Mouse (Mus musculus) heart, adult 11 months (tissue): ENCODE results near the gene Prkd2.

Source experiments
- DNase-seq: peaks from one replicate; pipeline ENCODE4 v3.0.0; 2022

The Prkd2 gene

DNA sequence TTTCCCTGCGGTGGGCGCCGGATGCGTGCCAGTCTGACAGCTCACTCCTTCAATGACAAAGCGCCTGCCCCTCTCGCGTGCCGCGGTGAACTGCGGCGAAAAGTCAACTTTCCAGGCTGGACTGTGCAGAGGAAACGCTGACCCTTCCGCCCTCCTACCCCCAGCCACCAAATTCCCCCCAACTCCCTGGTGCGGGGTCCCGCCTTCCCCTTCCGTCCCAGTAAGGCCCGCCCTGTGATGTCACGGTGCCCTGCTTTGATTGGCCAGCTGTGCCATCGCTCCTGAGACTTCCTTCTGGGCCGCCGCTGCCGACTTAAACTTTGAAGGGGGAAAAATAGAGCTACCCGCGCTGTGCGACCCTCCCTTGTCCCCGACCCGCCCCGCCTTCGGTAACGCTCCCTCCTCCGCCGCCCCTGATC lies at the start of gene Prkd2:
Gene Prkd2 (plus strand): TSS at position 258 of the 419 bp plus-strand sequence.
- DNase-seq: peak; percentile 100

DNA sequence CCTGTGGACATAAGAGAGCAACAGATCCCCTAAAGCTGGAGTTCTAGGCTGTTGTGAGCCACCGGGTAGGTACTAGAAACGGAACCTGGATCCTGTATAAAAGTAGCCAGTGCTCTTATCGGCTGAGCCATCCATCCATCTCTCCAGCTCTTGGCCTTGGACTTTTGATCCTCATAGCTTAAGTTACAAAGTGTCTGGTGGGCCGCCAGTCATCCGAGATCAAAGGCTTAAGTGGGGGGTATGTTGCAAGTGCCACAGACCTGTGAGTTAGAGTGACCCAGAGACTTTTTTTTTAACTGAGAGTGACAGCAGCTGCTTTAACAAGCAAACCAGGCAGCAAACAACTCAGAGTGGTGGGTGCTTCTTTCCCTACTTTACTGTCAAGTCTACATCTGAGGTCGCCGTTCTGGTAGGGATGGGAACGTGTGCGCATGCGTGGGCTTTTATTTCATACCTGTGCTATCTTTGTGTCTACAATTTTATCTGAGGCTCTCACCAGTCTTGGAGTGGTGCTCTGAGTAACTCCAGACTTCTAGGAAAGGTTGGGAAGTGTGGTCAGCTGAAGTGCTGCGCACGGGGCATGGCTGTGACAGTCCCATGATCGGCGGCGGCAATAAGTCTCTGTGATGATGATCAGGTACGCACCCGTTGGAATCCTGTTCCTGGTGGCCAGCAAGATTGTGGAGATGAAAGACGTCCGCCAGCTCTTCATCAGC lies 49.5 kb upstream of the Prkd2 start:
- no peak for DNase-seq

GRCm38 (mm10) chr7:16794886-16795285 lies 47.8 kb upstream of the Prkd2 start:
- DNase-seq: no peak

- no peak for DNase-seq
Observed at GRCm38 (mm10) chr7:16804409-16805028, 38.2 kb upstream of the Prkd2 start.

- DNase-seq: no peak
Observed at GRCm38 (mm10) chr7:16807936-16808335, 34.8 kb upstream of the Prkd2 start.

GRCm38 (mm10) chr7:16808647-16809046 lies 34.1 kb upstream of the Prkd2 start:
- DNase-seq: peak; percentile 96

- DNase-seq: peak; percentile 95
Observed at GRCm38 (mm10) chr7:16809739-16810138, 33.0 kb upstream of the Prkd2 start.

DNA sequence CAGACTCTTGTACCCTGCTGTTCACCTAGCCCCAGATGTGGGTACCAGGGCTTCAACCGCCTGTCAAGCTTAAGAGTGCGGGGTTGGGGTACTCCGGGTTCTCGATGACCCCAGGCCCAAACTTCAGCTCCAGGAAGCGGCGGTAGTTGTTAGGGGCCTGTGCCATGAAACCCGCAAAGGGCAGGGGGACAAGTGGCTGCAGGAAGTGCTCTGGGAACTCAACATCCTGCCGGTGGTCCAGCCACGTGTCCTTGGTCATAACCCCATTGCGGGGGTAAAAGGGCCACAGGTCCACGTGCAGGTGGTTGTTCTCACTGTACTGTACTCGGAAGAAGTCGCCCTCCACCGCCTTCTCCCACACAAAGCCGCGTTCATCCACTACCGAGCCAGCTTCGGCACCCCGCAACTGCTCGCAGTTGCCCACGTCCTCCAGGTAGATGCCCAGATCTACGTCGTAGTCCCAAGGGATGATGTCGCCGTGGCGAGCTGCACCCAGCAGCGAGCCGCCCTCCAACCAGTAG lies 32.2 kb upstream of the Prkd2 start:
- peak; percentile 91 for DNase-seq

- DNase-seq: peak; percentile 92
Observed at GRCm38 (mm10) chr7:16810920-16811648, 31.6 kb upstream of the Prkd2 start.

- DNase-seq: peak; percentile 94
Observed at GRCm38 (mm10) chr7:16811649-16812070, 31.0 kb upstream of the Prkd2 start.

DNA sequence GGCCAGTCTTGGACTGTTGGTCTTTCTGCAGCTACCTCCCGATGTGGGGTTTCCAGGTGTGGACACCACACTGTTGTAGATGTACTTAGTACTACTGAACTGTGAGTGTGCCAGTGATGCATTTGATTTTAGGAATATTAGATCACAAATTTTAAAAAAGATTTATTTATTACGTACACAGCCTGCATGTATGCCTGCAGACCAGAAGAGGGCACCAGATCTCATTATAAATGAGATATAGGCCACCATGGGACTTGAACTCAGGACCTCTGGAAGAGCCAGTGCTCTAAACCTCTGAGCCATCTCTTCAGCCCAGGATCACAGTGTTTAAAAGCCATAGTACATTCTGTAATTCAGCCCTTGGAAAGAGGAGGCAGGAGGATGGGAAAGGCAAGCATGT lies 30.2 kb upstream of the Prkd2 start:
- no peak for DNase-seq

- DNase-seq: no peak
Observed at GRCm38 (mm10) chr7:16815351-16815941, 27.3 kb upstream of the Prkd2 start, which contains the start of gene Strn4. TSS of gene Strn4 (plus strand) at chr7:16815889.

DNA sequence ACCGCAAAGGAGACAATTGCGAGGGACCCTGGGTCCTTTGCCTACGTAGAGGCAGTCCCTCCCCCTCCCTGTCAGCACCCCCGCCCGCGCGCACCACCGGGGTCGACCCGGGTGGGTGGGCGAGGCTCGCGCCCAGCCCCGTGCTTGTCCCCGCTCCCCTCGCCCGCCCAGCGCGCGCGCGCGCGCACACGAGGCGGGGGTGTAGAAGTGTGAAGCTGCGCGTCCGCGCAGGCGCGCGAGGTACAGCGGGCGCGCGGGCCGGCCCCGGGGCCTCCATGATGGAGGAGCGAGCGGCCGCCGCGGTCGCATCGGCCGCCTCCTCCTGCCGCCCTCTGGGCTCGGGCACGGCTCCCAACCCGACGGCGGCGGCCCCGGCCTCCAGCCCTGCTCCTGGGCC lies 26.6 kb upstream of the Prkd2 start:
- DNase-seq: peak; percentile 99

DNA sequence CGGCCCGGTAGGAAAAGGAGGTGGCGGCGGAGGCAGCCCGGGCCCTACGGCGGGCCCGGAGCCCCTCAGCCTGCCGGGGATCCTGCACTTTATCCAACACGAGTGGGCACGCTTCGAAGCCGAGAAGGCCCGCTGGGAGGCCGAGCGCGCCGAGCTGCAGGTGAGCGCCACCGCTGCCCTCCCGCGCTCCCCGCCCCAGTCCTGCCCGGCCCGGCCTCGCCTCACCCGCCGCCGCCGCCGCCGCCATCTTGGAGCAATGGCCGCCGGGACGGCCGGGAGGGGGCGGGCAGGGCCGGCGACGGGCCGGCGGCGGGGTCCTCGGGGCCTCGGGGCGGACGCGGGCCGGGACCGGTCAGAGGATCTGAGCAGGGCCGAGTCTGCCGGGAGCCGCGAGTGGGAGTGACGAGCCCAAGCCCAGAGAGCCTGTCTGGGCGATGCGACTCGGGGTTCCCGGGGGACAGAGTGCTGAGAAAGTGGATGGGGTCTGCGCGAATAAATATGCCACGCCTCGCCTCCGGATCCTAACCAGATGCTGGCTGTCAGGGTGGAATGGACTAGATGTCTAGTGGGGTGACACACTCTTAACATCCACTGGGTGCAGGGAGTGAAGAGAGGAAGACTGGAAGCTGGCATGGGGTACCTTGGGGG lies 26.1 kb upstream of the Prkd2 start, which contains the start of gene Fkrp:
Gene Fkrp (minus strand): TSS at position 258 of the 648 bp plus-strand sequence.
- DNase-seq: peak; percentile 96

DNA sequence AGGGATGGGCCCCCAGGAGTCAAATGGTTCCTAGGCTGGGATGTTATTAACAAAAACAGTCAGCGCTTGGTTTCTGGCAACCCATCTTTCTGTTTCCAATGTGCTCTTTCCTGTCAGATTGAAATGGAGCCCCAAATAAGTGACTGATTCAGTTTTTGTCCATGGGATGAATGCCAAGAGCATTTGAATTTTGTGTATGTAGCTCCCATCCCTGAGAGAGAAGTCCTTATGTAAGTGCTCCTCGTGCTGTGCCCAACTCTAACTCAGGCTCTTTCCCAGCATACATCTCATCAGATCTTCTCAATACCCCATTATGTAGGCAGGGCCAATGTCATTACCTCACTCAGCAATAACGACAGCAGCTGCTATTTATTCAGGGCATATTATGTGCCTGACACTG lies 25.0 kb upstream of the Prkd2 start:
- no peak for DNase-seq

- no peak for DNase-seq
Observed at GRCm38 (mm10) chr7:16819794-16820193, 22.9 kb upstream of the Prkd2 start.

DNA sequence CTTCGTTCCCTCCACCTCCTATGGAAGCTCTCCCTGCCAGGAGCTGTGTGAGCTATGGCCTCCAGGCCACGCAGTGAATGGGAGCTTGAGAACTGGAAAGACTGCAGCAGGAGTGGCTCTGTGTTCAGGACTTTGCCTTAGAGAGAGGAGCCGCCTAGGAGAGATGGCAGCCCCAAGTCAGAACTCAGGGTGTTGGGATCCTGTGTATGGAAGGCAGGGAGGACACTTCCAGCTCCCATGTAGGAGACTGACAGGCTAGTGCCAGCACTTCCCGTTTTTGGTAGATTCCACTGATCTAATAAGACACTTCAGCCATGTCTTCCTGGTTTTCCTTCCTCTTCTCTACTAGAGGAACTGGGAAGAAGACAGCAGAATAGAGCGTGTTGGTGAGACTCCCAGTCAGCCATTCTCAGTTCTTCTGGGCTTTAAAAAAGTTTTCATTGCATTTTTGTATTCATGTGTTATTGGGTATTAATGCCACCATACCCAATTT lies 22.4 kb upstream of the Prkd2 start:
- peak; percentile 94 for DNase-seq

- peak; percentile 93 for DNase-seq
Observed at GRCm38 (mm10) chr7:16821091-16821490, 21.6 kb upstream of the Prkd2 start.

DNA sequence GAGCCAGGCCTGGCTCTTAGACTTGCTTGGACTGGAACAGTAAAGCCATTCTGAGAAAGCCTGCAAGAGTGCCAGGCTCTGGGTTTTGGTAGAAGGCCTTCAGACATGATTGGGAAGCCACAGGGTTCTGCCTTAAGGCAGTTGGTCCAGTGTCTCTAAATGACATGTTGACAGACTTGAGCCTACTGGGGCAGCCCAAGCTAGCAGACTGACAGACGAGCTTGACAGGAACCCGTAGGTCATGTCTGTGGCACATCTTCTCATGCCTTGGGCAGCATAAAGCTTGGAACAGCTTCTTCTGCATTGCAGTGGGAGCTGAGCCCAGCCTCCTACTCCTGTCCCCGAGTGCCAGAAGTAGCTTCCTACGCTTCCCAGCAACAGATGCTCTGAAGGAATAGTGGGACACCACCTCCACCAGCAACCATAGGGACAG lies 21.0 kb upstream of the Prkd2 start:
- peak; percentile 90 for DNase-seq

- DNase-seq: peak; percentile 98
Observed at GRCm38 (mm10) chr7:16823734-16824133, 19.0 kb upstream of the Prkd2 start.

DNA sequence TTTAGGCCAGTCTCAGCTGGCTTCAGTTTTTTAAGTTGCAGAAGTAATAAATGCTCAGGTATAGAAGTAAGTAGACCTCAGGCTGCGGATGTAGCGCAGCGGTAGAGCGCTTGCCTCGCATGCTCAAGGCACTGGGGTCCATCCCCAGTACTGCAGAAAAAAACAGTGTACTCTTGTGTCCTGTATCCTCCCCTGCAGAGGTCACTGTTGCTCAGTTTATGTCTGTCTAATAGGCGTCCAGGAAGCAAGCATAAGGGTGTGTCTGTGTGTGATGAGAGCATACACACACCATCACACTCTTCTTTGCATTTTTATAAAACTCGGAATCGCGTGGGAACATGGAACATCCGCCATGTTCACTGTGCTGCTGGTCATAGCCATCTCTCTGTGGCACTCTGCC lies 16.9 kb upstream of the Prkd2 start:
- DNase-seq: no peak

DNA sequence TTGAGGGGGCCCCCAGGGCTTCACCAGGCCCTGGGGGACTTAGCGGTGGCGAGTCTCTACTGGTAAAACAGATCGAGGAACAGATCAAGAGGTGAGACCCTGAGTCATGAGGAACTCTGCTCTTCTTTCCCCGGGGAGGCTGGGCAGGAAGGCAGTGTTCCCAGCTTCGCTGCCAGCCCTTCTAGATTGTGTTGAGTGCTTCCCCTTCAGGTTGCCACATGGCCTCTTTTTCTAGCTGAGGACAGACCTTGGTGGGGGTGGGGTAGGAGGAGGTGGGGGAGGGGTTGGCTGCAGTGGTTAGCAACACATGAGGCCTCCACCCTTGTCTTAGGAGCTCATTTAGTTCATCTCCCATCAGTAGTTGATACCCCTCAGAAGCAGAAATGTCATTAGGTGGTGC lies 16.1 kb upstream of the Prkd2 start:
- DNase-seq: peak; percentile 94
